Mouse (Mus musculus) liver, embryonic 14.5 days (tissue): ENCODE measurements around the gene Scn2b. TPM values are rescaled to one million over a fixed set of nuclear protein-coding genes. Genes with fewer than 3 reads are reported as not detected.

ENCODE experiments used
- ATAC-seq: fragments of 200-750 bp; cut with Nextera tagmentation; 2 replicates; pipeline ENCODE4 v1.8.0; 2017; ENCODE audit warnings: moderate number of reproducible peaks, mild to moderate bottlenecking, moderate library complexity; ENCODE audit not compliant: insufficient read depth
- DNase-seq, 3 experiments: peaks; one replicate each; pipeline ENCODE4 v3.0.0-alpha.2; 2012 to 2013; ENCODE audit warnings: low read depth in 3 of 3, low spot score in 3 of 3
- H3K27ac ChIP-seq: fragments of 300-500 bp; sonication (generic); 2 replicates; pipeline ENCODE4 v1.5.1; 2014; ENCODE audit warnings: moderate library complexity, mild to moderate bottlenecking, control low read depth, inconsistent platforms
- H3K27me3 ChIP-seq: fragments of 300-500 bp; sonication (generic); 2 replicates; pipeline ENCODE4 v1.6.1; 2014; ENCODE audit warnings: mild to moderate bottlenecking, low read length, moderate library complexity; ENCODE audit not compliant: control insufficient read depth, insufficient read depth
- H3K36me3 ChIP-seq: fragments of 300-500 bp; sonication (generic); replicated peaks from 2 replicates; pipeline ENCODE4 v1.6.1; 2014; ENCODE audit warnings: low read depth; ENCODE audit not compliant: control insufficient read depth, insufficient read depth
- H3K4me1 ChIP-seq, 2 experiments: fragments of 200-500 bp in 1 of 2; fragments of 300-500 bp in 1 of 2; sonication (generic) in 1 of 2; replicated peaks; 2 replicates each; pipeline ENCODE4 v1.6.1; 2012 to 2014; ENCODE audit warnings: antibody characterized with exemption in 1 of 2, inconsistent platforms in 1 of 2, low read length in 1 of 2; ENCODE audit not compliant: control insufficient read depth in 2 of 2, insufficient read depth in 2 of 2
- H3K4me2 ChIP-seq: fragments of 300-500 bp; sonication (generic); 2 replicates; pipeline ENCODE4 v1.6.1; 2014; ENCODE audit warnings: low read depth, mild to moderate bottlenecking, control low read depth, moderate library complexity
- H3K4me3 ChIP-seq, 2 experiments: fragments of 200-500 bp in 1 of 2; fragments of 300-500 bp in 1 of 2; sonication (generic) in 1 of 2; 2 replicates each; pipeline ENCODE4 v1.5.1; 2012 to 2014; ENCODE audit warnings: low read depth in 2 of 2, low read length in 2 of 2, mild to moderate bottlenecking in 2 of 2, control low read depth in 1 of 2, inconsistent platforms in 1 of 2, moderate library complexity in 1 of 2; ENCODE audit not compliant: insufficient read depth in 1 of 2
- H3K9ac ChIP-seq: fragments of 300-500 bp; sonication (generic); replicated peaks from 2 replicates; pipeline ENCODE4 v1.6.1; 2014; ENCODE audit warnings: mild to moderate bottlenecking, control low read depth, moderate library complexity
- H3K9me3 ChIP-seq: fragments of 300-500 bp; sonication (generic); 2 replicates; pipeline ENCODE4 v1.6.1; 2016; ENCODE audit warnings: low read length, mixed read lengths; ENCODE audit not compliant: control insufficient read depth
- CTCF ChIP-seq: IDR thresholded peaks from 2 replicates; pipeline ENCODE4 v1.5.1; 2016; ENCODE audit warnings: antibody characterized with exemption, low read depth, control low read depth
- EP300 ChIP-seq: IDR thresholded peaks from 2 replicates; pipeline ENCODE4 v1.6.1; 2016; ENCODE audit warnings: antibody characterized with exemption, low read depth
- WGBS: fragments of 180-500 bp; shearing (Covaris S2); extraction: QIAGEN DNeasy Blood & Tissue Kit; methylation state at CpG from one replicate; pipeline ENCODE4 v1.1.7; 2014; ENCODE audit not compliant: insufficient replicate concordance; 5-methylcytosine and 5-hydroxymethylcytosine counted together
- polyA plus RNA-seq, 2 experiments: library from polyadenylated mRNA; depleted of rRNA in 1 of 2; stranded (reverse) in 1 of 2; unstranded in 1 of 2; fragments of >200 nt; fragmentation: Nextera tagmentation in 1 of 2; extraction: Ambion mirVana in 1 of 2; gene quantifications; 2 replicates each; pipeline versions ENCODE4 v1.2.1 to v1.2.3; 2012 to 2014

Scn2b gene
- polyA plus RNA-seq, 2 experiments = 0.10 to 0.13 TPM

GRCm38 (mm10) chr9:45084556-45084955 lies 33.0 kb upstream of the Scn2b start:
- H3K9me3 ChIP-seq = no peaks in the 10 kb centered on the region
- H3K9ac ChIP-seq = no peak overlapping the region
- no peaks in the 10 kb centered on the region for H3K36me3 ChIP-seq
- no peaks in the 10 kb centered on the region for H3K4me1 ChIP-seq
- no peak overlapping the region for H3K27ac ChIP-seq
- no peak overlapping the region for H3K4me2 ChIP-seq
- no peak overlapping the region for H3K4me3 ChIP-seq
- no peaks in the 10 kb centered on the region for H3K27me3 ChIP-seq
- DNase-seq (no peak), ATAC-seq (no peak)
- WGBS = 24% methylated on average over 5 of the region's 5 CpGs
- TF ChIP-seq EP300 (no peak), CTCF (no peak)

- H3K9me3 ChIP-seq = no peaks in the 10 kb centered on the region
- no peaks in the 10 kb centered on the region for H3K36me3 ChIP-seq
- no peak overlapping the region for H3K4me3 ChIP-seq
- TF ChIP-seq CTCF (no peak), EP300 (no peak)
- no peak overlapping the region for H3K27ac ChIP-seq
- no peak overlapping the region for H3K4me2 ChIP-seq
- no peaks in the 10 kb centered on the region for H3K4me1 ChIP-seq
- ATAC-seq (no peak), DNase-seq (no peak)
- WGBS = 48% methylated on average over 12 of the region's 12 CpGs
- H3K9ac ChIP-seq = no peak overlapping the region
- no peaks in the 10 kb centered on the region for H3K27me3 ChIP-seq
These were observed 31.6 kb upstream of the Scn2b start for GRCm38 (mm10) chr9:45085741-45086690.

- ATAC-seq = no peak
- no peaks in the 10 kb centered on the region for H3K27me3 ChIP-seq
- TF ChIP-seq EP300 (no peak), CTCF (no peak)
These were observed 29.5 kb upstream of the Scn2b start for GRCm38 (mm10) chr9:45088040-45088439.

GRCm38 (mm10) chr9:45090811-45091210 lies 26.8 kb upstream of the Scn2b start:
- no peak overlapping the region for H3K27ac ChIP-seq
- no peaks in the 10 kb centered on the region for H3K27me3 ChIP-seq
- 46% methylated on average over 3 of the region's 3 CpGs for whole genome bisulfite sequencing
- no peaks in the 10 kb centered on the region for H3K4me1 ChIP-seq
- H3K9me3 ChIP-seq = no peaks in the 10 kb centered on the region
- H3K9ac ChIP-seq = no peak overlapping the region
- no peak for TF ChIP-seq EP300
- peak; percentile 36 for TF ChIP-seq CTCF
- DNase-seq (no peak), ATAC-seq (no peak)
- no peak overlapping the region for H3K4me2 ChIP-seq
- H3K36me3 ChIP-seq = no peaks in the 10 kb centered on the region
- H3K4me3 ChIP-seq = no peak overlapping the region

More at GRCm38 (mm10) chr9:45088040-45088439, 29.5 kb upstream of the Scn2b start:
- no peaks in the 10 kb centered on the region for H3K4me1 ChIP-seq
- H3K4me3 ChIP-seq = no peak overlapping the region
- no peak overlapping the region for H3K9ac ChIP-seq
- H3K4me2 ChIP-seq = no peak overlapping the region
- no peaks in the 10 kb centered on the region for H3K36me3 ChIP-seq
- no peak for DNase-seq
- H3K9me3 ChIP-seq = no peaks in the 10 kb centered on the region
- H3K27ac ChIP-seq = no peak overlapping the region

- no peak for ATAC-seq
- Histone ChIP-seq H3K9ac (no peak overlapping the region), H3K4me2 (no peak overlapping the region), H3K4me1 (no peaks in the 10 kb centered on the region), H3K36me3 (no peaks in the 10 kb centered on the region), H3K27me3 (no peaks in the 10 kb centered on the region), H3K9me3 (no peaks in the 10 kb centered on the region), H3K4me3 (no peak overlapping the region), H3K27ac (no peak overlapping the region)
- no peak for DNase-seq
- WGBS = 32% methylated on average over 4 of the region's 4 CpGs
- TF ChIP-seq EP300 (no peak), CTCF (no peak)
These were observed 24.9 kb upstream of the Scn2b start for GRCm38 (mm10) chr9:45092641-45093040.
